Mouse (Mus musculus) 3134 (cell line): ENCODE measurements at regions not wholly inside any gene's neighbourhood (a gene's known extent, or its start where the extent isn't known, plus 50 kb on each side); places are given as distances from the start of the nearest gene placed in this dataset.
"Not testable (repeated sequence)": the region's sequence is repeated elsewhere in the genome, so short reads cannot be mapped to it uniquely, and the experiment has no call there.

Experiments
- DNase-seq: peaks from one replicate; pipeline ENCODE4 v3.0.0-alpha.2; 2011; ENCODE audit warnings: low spot score; ENCODE audit not compliant: insufficient read length; ENCODE audit errors: extremely low read depth

DNA sequence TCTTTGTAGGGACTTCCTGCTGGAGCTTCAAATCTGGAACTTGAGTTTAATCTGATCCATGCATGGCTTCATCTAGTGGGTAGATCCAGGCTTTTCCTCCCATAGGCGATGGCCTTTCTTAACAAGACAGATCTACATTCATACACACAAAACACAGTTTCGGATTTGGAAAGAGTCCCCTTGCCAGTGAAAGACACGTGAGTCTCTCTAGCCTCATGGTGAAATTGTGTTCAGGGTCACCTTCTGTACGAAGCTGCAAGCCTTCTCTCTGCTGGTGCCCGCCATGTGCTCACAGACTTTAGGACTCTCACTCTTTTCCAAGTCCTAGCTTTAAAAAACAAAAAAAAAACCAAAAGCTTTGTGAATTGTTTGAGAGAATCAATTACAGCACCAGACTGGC lies 51.4 kb upstream of the Dlx2 start:
- no peak for DNase-seq

DNA sequence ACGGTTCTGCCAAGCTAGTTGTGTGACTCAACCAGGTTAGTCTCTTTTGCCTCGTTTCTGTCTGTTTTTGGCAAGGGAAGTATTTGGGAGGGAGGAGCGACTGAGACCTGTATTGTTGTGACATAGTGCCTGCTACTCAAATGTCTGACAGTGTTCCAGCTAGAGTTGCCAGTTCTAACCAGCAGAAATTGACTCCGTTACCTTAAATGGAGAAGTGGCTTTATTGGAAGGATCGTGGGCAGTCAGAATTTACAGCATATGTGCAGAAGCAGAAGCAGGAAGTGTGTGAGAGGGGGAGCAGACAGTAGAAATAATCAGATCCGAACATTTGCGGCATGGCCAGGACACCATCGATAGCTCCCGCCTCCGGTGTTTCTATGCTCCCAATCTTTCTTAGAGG lies 51.8 kb upstream of the Dlx2 start:
- DNase-seq, result peak; percentile 16

DNA sequence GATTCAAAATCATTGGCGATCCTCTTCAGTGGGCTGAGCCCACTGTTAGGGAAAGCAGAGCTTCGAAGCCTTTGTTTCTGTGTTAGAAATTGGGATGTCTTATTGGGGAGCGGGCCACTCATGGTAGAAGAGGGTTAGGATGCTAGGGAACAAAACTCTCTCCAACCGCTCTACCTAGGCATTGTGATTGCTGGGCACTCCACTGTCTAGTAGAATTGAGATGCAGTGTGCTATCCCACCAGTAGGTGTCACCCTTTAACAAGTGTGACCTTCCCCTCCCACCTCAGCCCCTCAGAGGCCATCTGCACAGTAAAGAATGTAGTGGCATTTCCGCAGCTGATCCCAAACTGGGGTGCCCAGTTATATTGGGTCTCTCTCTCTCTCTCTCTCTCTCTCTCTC lies 52.2 kb upstream of the Dlx2 start:
- DNase-seq, result no peak

DNA sequence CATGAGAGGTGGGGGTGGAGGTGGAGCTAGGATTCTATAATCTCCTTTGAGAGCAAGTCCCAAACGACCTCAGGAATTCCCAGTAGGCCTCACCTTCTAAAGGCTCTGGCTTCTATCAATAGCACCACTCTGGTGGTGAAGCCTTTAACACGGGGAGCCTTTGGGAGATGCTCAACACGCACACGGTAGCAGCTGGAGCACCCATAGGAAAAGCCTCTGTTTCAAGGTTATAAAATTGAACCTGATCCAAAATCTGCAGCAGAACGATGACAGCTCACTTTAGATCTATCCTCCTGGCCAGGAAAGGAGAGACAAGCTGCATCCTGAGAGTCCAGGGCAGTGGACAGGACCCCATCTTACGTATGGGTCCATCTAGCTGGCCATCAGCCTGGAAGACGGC lies 53.7 kb upstream of the Dlx2 start:
- no peak for DNase-seq

DNA sequence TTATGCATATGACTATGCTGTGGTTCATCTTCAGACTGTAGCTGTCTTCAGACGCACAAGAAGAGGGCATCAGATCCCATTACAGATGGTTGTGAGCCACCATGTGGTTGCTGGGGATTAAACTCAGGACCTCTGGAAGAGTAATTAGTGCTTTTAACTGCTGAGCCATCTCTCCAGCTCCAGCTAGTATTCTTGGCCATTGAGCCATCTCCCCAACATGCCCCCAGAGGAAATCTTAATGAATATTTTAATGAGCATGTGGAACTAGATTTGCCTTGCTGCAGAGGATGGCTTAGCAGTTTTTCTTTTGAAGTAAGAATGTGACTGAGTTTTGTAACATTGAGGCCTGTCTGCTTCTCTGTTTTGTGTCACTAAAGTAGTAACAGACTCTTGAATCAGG lies 54.4 kb upstream of the Dlx2 start:
- no peak for DNase-seq

DNA sequence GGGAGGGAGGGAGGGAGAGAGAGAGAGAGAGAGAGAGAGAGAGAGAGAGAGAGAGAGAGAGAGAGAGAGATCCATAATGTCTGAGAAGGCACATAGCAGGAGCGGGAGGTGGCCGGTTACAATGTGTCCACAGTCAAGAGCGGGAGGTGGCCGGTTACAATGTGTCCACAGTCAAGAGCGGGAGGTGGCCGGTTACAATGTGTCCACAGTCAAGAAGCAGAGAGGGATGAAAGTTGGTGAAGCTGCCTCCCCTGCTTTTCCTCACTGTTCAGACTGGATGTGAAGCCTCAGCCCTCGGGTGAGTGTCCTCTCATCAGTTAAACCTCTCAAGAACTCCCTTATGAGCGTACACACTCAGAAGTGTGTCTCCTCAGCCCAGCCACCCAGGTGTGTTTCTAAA lies 57.2 kb upstream of the Dlx2 start:
- DNase-seq, result not testable (repeated sequence)

DNA sequence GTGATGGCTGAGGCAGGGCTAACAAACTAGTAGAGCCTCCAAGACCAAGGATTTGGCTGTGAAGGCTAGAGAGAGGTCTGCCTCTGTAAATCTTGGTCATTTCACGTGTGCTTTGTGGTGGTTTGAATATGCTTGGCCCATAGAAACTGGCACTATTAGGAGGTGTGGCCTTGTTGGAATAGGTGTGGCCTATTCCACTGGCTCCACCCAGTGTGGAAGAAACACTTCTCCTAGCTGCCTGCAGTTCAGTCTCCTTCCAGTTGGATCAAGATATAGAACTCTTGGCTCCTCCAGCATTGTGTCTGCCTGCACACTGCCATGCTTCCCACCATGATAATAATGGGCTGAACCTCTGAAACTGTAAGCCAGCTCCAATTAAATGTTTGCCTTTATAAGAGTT lies 59.1 kb upstream of the Dlx2 start:
- DNase-seq, result no peak

DNA sequence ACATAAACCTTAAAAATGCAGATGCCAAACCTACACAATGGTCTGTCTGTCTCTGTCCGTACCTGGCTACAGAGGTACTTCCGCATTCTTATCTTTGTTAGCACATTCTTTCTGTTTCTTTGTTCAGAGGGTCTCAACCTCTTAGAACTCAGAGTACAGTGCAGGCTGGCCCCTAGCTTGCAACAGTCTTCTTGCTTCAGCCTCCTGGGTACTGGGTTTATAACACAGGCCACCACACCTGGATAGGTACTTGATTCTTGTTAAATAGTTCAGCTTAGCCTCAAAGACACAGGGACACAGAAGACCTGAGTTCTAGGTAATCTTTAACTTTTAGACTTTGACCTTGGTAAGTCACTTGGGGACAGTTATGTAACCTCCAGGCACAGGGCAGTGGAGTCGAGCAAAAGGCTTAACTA lies 60.5 kb upstream of the Dlx2 start:
- DNase-seq, result no peak

DNA sequence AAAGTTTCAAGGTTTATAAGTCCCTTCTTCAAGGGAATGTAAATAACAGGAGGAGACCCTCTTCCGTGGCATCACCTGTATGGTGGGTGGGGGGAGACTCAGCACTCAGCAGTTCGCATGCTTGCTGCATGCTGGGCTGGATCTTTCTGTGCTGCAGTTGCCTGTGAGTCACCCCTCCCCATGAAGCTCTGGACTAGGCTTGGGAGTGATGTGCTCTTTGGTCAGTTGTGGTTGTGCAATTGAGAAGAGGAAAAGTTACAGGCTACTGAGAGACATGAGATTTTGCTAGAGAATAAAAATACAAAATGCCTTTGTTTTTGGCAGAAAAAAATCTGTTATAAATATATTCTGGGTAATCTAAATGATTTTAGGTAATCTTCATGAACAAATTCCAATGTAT lies 66.7 kb upstream of the Dlx2 start:
- DNase-seq, result no peak

DNA sequence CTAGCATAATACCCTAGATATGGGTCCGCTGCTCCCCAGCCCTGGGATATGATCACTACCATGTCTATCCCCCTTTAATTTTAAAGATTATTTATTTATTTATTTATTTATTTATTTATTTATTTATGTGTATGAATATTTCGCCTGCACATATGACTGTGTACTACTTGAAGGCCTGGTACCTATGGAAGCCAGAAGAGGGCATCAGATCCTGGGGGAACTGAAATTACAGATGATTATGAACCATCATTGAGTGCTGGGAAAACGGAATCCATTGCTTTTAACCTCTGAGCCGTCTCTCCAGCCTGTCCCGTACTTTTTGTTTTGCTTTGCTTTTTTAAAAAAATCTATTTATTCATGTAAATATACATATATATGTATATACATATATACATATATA lies 70.0 kb upstream of the Dlx2 start:
- DNase-seq, result no peak

DNA sequence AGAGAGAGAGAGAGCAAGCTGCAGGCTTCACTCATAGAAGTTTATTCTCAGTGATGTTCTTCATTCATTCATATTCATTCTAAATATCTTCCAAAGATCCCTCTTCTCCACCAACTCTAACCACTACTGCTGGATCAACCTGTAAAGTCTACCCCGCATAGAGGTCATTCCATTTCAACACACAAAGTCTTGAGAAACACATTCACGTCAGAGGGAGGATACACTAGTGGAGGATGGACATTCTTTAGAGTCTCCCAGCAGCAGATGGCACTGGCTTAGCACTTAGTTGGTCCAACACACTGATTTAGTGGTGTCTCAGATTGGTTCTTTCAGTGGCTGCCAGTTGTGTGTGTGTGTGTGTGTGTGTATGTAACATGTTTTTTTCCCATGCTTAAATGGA lies 74.9 kb upstream of the Dlx2 start:
- no peak for DNase-seq

DNA sequence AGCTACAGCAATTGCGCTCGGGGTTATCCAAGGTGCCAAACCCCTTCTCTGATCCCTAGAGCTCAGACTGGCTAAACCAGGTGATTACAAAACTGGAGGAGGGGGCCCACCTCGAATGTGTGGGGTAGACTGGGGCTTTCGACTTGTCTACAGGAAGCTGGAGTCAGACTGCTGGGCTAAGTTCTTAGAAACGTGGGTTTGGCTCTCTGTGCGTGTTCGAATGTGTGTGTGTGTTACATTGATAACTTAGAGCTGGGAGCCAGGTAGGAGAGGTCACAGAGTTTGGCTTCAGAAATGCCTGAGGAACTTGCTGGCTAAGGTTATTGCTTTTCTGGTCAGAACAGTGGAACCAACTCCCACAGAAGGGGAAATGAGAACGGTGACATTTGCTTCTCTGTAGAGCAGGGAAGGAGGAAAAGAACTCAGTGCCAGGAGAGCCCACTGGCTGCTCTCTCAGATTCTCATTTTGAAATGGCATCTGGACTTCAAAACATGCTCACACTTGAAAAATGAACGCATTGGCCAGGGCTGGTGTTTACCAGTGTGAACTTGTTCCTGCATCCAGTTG lies 76.1 kb upstream of the Dlx2 start:
- no peak for DNase-seq

DNA sequence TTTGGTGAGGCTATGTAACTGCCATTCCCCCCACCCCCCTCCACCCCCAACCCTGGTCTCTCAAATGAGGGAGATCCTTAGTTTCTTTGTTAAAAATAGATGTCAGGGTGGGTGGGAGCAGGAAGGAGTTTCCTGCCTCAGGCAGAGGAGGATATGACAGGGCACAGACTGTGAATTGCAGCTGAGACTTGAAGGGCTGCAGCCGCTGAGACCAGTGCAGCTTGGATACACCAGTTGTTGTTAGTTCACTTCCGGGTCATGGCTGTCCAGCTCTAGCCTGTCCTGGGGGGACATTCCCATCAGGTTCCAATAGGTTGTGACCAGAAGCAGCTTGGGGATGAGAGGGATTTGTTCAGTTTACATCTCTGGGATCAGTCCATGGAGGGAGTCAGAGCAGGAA lies 76.6 kb upstream of the Dlx2 start:
- no peak for DNase-seq

DNA sequence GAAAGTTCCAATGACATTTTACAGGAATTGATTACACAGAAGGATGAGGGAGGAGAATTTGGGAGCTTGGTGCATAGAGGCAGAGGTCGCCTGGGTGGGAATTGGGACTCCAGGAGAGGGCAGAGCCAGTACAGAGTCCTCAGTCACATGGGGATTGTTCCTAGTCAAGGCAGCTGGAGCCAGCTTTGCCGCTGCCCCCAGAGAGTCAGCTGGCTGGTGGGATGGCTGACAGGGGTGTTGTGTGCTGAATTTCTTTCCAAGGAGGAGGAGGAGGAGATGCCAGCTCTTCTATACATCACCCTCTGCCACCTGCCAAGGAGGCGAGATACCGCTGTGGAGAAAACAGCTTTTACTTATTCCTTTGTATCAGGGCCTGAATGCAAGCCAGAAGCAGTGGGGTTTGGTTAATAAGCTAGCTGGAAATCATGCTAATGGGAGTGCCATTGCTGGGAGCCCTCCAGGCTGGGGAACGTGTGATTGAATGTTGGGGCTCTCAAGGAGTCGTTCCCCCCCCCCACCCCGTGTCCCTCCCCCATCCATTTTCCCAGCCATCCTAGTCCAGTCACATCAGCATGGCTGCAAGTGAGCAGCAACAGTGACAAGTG lies 78.8 kb upstream of the Dlx2 start:
- no peak for DNase-seq

DNA sequence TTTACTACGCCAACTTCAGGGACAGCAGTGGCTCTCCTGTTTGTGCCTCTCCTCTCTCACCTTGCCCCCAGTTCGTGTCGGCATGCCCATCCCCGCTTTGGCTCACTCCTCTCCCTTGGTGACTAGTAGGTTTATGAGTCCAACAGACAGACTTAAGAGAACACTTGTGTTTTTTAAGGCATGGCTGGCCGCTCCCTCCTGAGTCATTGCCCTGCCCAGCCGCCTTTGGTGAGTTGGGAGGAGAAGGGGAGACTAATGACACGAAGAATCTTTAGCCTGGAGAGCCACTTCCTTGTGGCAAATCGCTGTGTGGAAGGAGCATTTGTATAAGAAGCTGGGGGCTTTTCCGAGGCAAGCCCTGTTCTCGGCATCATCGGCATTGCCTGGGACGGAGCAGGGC lies 79.8 kb upstream of the Dlx2 start:
- DNase-seq, result peak; percentile 60

DNA sequence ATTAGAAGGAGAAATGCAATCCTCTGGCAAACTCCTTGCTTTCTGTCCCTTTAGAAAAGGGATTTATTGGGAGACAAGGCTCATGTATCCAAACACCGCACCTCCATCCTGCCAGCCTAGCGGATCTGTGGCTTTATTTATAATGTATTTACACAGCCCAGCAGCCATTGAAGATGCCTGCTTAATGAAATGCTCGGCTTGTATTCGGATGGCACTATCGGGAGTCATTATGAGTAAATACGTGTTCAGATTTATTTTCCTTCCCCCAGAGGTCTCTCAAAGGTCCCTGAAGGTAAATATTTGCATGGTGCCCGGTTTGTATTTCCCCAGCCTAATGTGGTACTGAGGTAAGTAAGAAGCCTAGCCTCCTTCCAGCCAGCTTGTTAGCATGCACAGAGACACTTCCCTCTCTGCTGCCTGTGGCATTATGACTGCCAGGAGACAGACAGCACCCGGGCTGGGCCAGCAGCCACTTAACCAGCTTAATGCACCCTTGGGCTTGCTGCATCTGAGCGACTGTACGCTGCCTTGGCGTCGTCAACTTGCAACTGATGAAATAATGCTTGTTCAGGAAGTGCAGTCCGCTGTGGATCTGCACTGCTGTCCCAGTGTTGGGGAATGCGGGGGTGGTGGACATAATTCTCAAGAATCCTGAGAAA lies 80.7 kb upstream of the Dlx2 start:
- no peak for DNase-seq

DNA sequence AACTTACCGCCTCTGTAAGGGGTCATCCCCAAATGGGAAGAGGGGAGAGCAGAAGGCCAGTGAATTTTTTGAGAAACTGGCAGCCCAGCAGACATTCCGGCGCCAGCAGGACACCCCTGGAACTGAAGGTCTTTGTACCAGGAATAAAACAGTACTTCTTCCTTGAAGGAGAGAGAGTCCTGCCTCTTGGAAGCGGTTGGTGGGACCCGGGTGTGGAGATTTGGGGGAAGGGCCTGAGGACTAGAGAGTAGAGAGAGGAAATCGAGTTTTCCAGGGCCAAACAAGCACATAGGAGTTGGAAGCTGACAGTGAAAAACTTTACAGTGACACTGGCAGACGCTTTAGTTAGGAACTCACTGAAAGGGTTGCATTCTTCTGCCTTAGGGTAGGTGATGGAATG lies 82.3 kb upstream of the Dlx2 start:
- DNase-seq, result no peak

DNA sequence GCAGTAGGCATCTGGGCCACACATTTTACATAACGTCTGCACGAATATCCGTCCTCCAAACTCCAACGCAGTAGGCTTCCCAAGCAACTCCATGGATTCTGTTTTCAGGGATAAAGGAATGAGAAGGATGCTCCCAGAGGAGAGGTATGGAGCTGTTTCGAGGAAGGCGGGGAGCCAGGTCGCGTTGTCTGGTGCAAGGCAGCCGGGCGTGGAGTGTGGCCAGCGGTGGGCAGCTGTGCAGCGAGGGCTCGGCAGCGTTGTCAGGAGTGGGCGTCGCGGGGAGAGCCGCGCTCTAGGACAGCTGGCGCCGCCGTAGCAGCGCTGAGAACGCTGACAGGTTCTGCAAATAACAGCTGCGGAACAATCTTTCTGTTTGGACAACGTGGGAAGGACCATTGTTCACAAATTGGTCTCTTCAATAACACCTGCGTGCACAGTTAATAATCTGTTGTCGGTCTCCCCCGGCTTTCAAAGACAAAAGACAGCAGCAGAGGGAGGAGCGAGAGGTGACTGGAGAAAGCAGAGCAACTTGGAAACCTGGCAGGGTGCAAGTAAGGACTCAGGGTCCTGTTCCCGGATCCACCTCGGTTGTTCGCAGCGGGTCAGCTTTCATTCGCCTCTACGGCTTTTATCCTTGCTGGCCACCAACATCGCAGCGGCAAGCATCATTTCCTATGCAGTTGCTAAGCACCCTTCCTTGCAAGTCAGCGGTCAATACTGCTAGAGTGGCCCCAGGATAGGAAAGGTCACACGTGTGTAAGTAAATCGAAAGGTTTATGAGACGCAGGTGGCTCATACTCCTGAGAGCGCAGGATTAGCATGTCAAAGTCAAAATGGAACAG lies 83.0 kb upstream of the Dlx2 start:
- DNase-seq, result no peak

DNA sequence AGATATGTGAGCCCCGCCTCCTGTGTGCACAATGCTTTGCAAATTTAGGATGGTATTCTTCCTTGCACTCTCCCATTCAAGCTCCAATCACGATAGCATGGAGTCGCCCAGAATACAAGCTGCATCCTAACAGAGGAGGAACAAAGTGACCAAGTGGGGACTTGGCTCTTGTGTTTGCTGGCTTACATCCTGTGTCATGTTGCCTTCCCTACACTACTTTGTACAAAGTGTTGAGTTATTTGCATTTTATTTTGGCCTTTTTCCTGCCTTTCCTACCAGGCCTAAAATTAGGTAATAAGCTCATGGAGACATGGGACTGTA lies 83.5 kb upstream of the Dlx2 start:
- no peak for DNase-seq

DNA sequence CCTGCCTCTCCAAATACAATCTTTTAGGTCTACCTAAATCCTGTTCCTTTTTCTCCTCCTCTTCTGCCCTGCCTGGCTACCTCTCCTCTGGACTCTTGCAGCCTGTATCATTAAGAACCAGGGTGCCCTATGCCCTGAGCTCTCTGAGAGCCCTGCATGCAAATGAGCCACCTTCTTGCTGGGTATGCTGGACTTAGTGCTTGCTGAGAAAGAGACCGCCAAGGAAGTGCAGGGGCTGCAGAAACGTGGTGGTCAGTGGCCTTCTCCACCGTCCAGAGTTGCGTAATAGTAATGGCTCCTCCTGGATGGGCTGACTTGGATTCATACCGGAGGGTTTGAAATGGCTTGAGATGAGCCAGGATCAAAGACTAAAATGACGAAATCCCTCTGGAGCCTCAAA lies 86.9 kb upstream of the Dlx2 start:
- no peak for DNase-seq

DNA sequence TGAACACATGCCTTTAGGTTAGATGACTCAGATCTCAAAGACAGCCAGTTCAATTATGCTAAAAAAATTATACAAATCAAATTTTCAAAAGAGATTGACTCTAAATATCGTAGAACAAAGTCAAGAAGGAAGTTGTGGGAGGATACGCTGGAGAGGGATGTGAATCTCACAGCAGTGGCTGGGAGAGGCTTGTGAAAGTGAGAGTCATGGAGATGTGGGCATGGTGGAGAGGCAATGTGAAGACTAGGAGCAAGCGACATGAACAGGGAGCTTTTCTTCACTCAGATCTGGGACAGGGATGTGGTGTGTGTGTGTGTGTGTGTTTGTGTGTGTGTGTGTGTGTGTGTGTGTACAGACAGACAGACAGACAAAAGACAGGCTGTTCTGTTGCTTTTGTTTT lies 87.9 kb upstream of the Dlx2 start:
- no peak for DNase-seq

DNA sequence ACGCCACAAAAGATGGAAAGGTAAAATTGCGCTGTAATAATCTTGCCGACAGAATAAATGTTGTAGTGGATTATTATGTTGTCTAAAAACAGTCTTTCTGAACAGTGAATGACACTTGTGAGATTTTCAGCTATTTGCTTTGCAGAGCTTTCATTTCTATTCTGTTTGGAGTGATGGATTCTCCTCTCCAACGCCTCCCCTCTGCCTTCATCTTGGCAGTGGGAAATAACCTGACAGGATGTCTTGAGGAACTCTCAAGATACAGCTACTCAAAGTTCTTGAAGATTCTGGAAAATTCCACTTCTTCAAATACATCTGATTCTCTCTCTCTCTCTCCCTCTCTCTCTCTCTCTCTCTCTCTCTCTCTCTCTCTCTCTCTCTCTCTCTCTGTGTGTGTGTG lies 89.6 kb upstream of the Dlx2 start:
- DNase-seq, result no peak
